ENCODE assay signal across 15 mouse cellular contexts in genomic region chr2:90893673-90894298, GRCm38 (mm10). TPM values are rescaled to one million over a fixed set of nuclear protein-coding genes. Genes with fewer than 3 reads are reported as not detected.
DNase-seq lines count a peak whose midpoint lies in the region; ATAC-seq and TF ChIP-seq lines count a peak whose summit lies in the region.
"Had no signal": no experiment of that assay in that cellular context is flagged by ENCODE, and none has a peak within 500 bp of the region (broad histone marks: within the 10 kb centered on the region; RNA-seq: fewer than 3 reads in every experiment).

No protein-coding gene starts in this region.

- no peak overlapping the region for H3K4me2 ChIP-seq in heart, embryonic 12.5 days
- H3K4me2 ChIP-seq: limb, embryonic 13.5 days; midbrain, embryonic 11.5 days had no signal

- no peak overlapping the region for H3K4me3 ChIP-seq in heart, embryonic 12.5 days
- no peak overlapping the region for H3K4me3 ChIP-seq in bone marrow, adult 2 months (replicated peaks; ENCODE audit: control insufficient read depth, low read depth, low read length)
- H3K4me3 ChIP-seq: limb, embryonic 13.5 days had no signal

- H3K4me1 ChIP-seq in heart, embryonic 12.5 days (replicated peaks): peaks cover 22% of the 10 kb centered on the region
- H3K4me1 ChIP-seq in bone marrow, adult 2 months (ENCODE audit: control insufficient read depth, insufficient read depth, low read length): no peaks in the 10 kb centered on the region

- no peaks in the 10 kb centered on the region for H3K27me3 ChIP-seq in heart, embryonic 12.5 days (replicated peaks)

- intact Hi-C loops in heart, postnatal 25 days (cut with DNase I): loop anchor here (2.0 kb wide), 1 partner anchor 19 kb away; no protein-coding TSS in a partner anchor

- peak; percentile 71 for ATAC-seq in heart, embryonic 12.5 days (ENCODE audit: insufficient number of reproducible peaks, low FRiP score)
- ATAC-seq in megakaryocyte progenitor cell, adult 5-6 weeks (replicated peaks; ENCODE audit: poor library complexity): peak; percentile 74
- ATAC-seq: hindbrain, postnatal 0 days; lung, postnatal 0 days had no signal

- WGBS in heart, embryonic 12.5 days: 59% methylated on average over 6 of the region's 6 CpGs
- WGBS in bone marrow, adult 2 months: 65% methylated on average over 6 of the region's 6 CpGs

- DNase-seq in heart, postnatal 25 days (ENCODE audit: low spot score): no peak
- DNase-seq in liver: peak; percentile 85
- DNase-seq in B cell, adult 2 months: no peak
- DNase-seq in right cerebral cortex, postnatal 4 days: no peak
- no peak for DNase-seq in lung, postnatal 10 days
- DNase-seq: adrenal gland, adult 2 months; cerebellum, postnatal 10 days; thymus, adult 18-20 months had no signal

- no peaks in the 10 kb centered on the region for H3K9me3 ChIP-seq in heart, embryonic 12.5 days (replicated peaks)
- H3K9me3 ChIP-seq: limb, embryonic 13.5 days had no signal

- TF ChIP-seq CTCF in bone marrow, adult 2 months (IDR thresholded peaks at IDR 0.05; ENCODE audit: control insufficient read depth, insufficient read depth, low read length): no peak

- no peak overlapping the region for H3K27ac ChIP-seq in heart, embryonic 12.5 days (ENCODE audit: poor library complexity, severe bottlenecking)
- peak overlapping the region; percentile 34; the same call in 1 of the 2 replicates for H3K27ac ChIP-seq in bone marrow, adult 2 months (ENCODE audit: control insufficient read depth, insufficient read depth, low read depth, low read length, poor library complexity)
- H3K27ac ChIP-seq: hindbrain, postnatal 0 days; limb, embryonic 13.5 days had no signal

- peaks cover 58% of the 10 kb centered on the region for H3K36me3 ChIP-seq in heart, embryonic 12.5 days

- TF ChIP-seq POLR2A in bone marrow, adult 2 months (IDR thresholded peaks at IDR 0.05; ENCODE audit: borderline replicate concordance, control insufficient read depth, low read depth, low read length): no peak

- no peak overlapping the region for H3K9ac ChIP-seq in heart, embryonic 12.5 days
- H3K9ac ChIP-seq: limb, embryonic 13.5 days had no signal

RNA-seq across cellular contexts. Expression of gene C1qtnf4, which starts 8.1 kb away (rescaled TPM):
- 16.5 and 18.9 TPM in 2 replicates for polyA plus RNA-seq in heart, embryonic 12.5 days (2016; fragmentation: Nextera tagmentation; extraction: Ambion mirVana)
- total RNA-seq in heart, postnatal 25 days (2021): 1 to 10 TPM; 3.6 to 4.1 TPM
- not detected in 2 replicates for polyA plus RNA-seq in bone marrow, adult 2 months (2011; ENCODE audit: insufficient read depth, insufficient read length, low replicate concordance, missing spikeins)
- not detected in 2 replicates for total RNA-seq in megakaryocyte progenitor cell, adult 5-6 weeks (2015)
- not detected in 2 replicates for total RNA-seq in megakaryocyte progenitor cell, adult 5-6 weeks (2017)

RNA-seq across cellular contexts. Expression of gene Kbtbd4, which starts 10.8 kb away (rescaled TPM):
- polyA plus RNA-seq in heart, embryonic 12.5 days (2016; fragmentation: Nextera tagmentation; extraction: Ambion mirVana): 27.0 and 27.3 TPM in 2 replicates
- total RNA-seq in heart, postnatal 25 days (2021): 10 to 100 TPM; 18.0 to 22.2 TPM
- 3.9 and 8.2 TPM in 2 replicates for polyA plus RNA-seq in bone marrow, adult 2 months (2011; ENCODE audit: insufficient read depth, insufficient read length, low replicate concordance, missing spikeins)
- total RNA-seq in megakaryocyte progenitor cell, adult 5-6 weeks (2015): 10.0 and 16.4 TPM in 2 replicates
- total RNA-seq in megakaryocyte progenitor cell, adult 5-6 weeks (2017): 15.1 and 17.6 TPM in 2 replicates

RNA-seq across cellular contexts. Expression of gene Ndufs3, which starts 10.8 kb away (rescaled TPM):
- polyA plus RNA-seq in heart, embryonic 12.5 days (2016; fragmentation: Nextera tagmentation; extraction: Ambion mirVana): 332 and 336 TPM in 2 replicates
- total RNA-seq in heart, postnatal 25 days (2021): 100 to 1,000 TPM; 854 to 889 TPM
- polyA plus RNA-seq in bone marrow, adult 2 months (2011; ENCODE audit: insufficient read depth, insufficient read length, low replicate concordance, missing spikeins): 50.8 and 57.6 TPM in 2 replicates
- total RNA-seq in megakaryocyte progenitor cell, adult 5-6 weeks (2015): 156 and 172 TPM in 2 replicates
- total RNA-seq in megakaryocyte progenitor cell, adult 5-6 weeks (2017): 68.0 and 89.2 TPM in 2 replicates

RNA-seq across cellular contexts. Expression of gene Celf1, which starts 46.4 kb away (rescaled TPM):
- 136 and 141 TPM in 2 replicates for polyA plus RNA-seq in heart, embryonic 12.5 days (2016; fragmentation: Nextera tagmentation; extraction: Ambion mirVana)
- 10 to 100 TPM; 80.9 to 84.4 TPM for total RNA-seq in heart, postnatal 25 days (2021)
- 34.8 and 39.9 TPM in 2 replicates for polyA plus RNA-seq in bone marrow, adult 2 months (2011; ENCODE audit: insufficient read depth, insufficient read length, low replicate concordance, missing spikeins)
- total RNA-seq in megakaryocyte progenitor cell, adult 5-6 weeks (2015): 34.0 and 42.8 TPM in 2 replicates
- 23.7 and 37.6 TPM in 2 replicates for total RNA-seq in megakaryocyte progenitor cell, adult 5-6 weeks (2017)

RNA-seq across cellular contexts. Expression of gene Mtch2, which starts 46.8 kb away (rescaled TPM):
- polyA plus RNA-seq in heart, embryonic 12.5 days (2016; fragmentation: Nextera tagmentation; extraction: Ambion mirVana): 201 and 211 TPM in 2 replicates
- 100 to 1,000 TPM; 187 to 188 TPM for total RNA-seq in heart, postnatal 25 days (2021)
- 37.8 and 113 TPM in 2 replicates for polyA plus RNA-seq in bone marrow, adult 2 months (2011; ENCODE audit: insufficient read depth, insufficient read length, low replicate concordance, missing spikeins)
- total RNA-seq in megakaryocyte progenitor cell, adult 5-6 weeks (2015): 155 and 176 TPM in 2 replicates
- total RNA-seq in megakaryocyte progenitor cell, adult 5-6 weeks (2017): 170 and 182 TPM in 2 replicates

Comparison
In these comparisons a context has a peak if more than half of its experiments do, and no peak if none do; other contexts are left out.
1. RNA of gene C1qtnf4, which starts 8.1 kb away (total RNA-seq): 3.6 to 4.1 TPM in heart, postnatal 25 days; not detected in megakaryocyte progenitor cell, adult 5-6 weeks; every median in the first group is over 4 times any median in the second.
2. RNA of gene Ndufs3, which starts 10.8 kb away (total RNA-seq): 854 to 889 TPM in heart, postnatal 25 days; 68.0 to 172 TPM in megakaryocyte progenitor cell, adult 5-6 weeks; every median in the first group is over 4 times any median in the second.